Mouse (Mus musculus) c-Kit-positive CD71-positive TER-119-negative erythroid progenitor cells, embryonic 14.5 days (primary cell): ENCODE measurements around the gene Pkdcc.

ENCODE experiments used
- DNase-seq: peaks from one replicate; pipeline ENCODE4 v3.0.0-alpha.2; 2013; ENCODE audit warnings: low read depth

Gene Pkdcc

DNA sequence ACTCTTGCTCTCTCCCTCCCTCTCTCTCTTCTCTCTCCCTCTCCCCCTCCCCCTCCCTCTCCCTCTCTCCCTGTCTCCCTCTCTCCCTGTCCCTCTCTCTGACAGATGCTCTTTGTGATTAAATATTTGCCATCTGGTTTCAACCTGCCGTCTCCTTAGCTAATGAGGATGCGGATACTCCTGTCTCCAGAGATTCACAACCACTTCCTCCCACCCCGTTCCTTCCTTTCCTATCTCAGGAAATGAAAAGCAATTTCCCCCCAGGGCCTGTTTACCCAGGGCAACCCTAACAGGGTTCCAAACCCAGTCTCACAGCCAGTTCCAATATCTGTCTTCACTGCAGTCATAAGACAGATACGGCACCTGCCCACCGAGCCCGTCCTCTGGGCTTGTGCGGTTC, 31.0 kb downstream of the Pkdcc start:
- no peak for DNase-seq

DNA sequence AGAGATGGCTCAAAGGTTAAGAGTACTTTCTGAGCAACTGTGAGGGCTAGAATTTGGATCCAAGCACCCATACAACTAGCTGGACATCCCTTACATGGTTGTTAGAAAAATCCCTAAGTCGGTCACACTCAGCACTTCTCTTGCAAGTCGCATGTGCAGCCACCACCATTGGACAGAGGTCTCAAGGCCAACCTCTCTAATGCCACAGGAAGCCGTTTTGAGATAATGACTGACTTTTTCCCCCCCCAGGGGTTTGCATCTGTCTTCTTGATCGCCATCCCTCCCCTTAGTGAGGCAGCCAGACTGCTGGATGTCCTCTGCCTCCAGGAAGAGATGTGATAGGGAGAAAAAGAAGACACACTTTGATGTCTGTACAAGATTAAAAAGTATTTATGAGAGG, 32.1 kb downstream of the Pkdcc start:
- no peak for DNase-seq

DNA sequence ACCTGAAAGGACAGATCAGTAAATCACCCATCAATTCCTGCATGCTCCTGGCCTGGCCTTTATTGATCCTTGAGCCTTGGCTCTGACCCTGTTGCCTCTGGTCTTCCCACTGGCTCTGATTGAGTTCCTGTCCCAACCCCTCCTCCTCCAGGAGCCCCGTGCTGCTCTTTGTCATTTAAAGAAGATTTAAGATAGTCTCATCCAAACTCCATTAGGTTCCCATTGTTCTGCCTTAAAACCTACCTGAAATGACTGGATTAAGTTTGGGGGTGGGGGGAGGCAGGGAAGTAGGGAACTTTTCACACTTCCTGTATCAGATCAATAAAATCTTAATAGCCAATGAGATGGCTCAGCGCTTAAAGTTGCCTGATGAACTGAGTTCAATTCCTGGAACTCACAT, 33.4 kb downstream of the Pkdcc start:
- DNase-seq: no peak

DNA sequence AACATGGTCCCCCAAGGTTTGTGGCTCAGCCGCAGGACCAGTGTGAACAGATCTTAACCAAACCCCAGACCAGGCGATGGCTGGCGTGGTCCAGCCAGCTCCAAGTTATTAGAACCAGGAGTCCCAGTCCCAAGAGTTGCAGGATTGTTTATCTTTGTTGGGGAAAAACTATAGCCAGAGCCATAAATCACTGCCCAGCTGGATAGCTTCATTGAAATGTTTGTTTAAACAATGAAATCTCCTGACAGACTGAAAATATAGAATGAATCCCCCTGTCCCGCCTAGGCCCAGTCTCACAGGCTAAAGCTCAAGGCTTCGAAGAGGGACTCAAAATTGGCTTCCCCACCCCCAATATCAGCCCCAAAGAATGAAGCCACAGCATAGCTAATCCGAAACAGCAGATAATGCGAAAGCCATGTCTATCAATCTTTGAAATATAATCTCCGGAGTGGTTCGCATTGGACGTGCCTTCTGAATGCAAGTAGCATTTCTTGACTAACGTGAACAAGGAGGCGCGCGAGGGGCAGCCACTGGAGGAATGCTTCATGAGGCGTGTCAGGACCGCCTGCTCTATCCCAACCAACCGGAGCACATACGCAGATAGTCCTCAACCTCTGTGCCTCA, 35.9 kb downstream of the Pkdcc start:
- no peak for DNase-seq

DNA sequence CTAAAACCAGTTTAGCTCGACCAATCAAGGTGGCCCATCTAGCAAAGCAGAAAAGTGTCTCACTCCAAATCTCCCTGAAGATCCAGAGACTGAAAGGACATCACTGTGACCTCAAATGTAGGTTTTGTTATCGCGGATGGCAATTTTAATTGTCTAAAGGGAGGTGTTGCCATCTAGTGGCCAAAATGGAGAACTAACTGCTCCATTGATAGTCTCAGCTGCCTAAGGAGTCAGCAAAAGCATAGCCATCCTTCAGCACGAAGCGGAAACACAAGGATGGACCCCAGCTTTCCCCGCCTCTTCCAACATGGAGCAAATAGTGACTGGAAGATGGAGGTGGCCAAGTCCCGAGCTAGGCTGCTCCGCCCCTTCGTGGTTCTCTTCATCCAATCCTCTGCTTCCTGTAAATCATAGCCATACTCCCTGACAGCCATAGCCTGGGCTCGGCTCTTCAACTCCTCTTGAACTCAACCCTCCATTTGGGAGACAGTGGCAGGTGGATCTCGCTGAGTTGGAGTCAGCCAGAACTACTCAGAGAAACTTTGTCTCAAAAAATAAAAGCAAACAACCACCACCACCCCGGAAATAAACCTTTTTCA, 38.1 kb downstream of the Pkdcc start:
- DNase-seq: peak; percentile 25

DNA sequence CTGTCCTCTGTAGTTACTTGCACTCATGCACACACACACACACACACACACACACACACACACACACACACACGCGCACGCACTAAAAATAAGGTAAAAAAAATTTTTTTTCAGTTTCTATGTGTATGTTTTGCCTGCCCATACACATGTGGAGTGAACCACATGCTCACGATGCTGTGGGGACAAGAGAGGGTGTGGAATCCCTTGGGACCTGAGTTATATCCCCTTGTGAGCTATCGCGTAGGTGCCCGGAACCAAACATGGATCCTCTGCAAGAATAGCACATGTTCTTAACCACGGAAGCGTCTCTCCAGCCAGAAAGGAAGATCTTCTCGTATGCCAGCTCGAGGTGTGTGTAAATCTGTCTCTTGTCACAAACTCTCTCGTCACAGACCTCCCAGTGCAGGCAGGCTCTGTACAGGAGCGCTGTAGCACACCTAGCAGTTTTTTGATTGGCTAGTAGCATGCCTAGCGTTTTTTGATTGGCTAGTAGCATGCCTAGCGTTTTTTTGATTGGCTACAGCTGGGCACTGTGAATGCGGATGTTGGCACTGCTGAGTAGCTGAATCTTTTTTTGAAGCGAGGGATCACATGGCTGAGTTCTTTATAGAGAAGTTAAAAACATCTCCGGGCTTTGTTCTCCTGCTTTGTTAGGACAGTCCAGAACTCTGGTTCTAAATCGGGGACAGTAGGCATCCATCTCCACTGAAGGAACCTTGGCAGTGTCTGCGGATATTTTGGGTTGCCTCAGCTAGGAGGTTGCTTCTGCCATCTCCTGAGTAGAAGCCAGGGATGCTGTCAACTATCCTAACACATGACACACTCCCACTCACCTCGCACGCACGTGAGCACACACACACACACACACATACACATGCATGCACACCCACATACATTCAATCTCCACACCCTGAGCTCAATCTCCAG, 52.4 kb downstream of the Pkdcc start:
- peak; percentile 32 for DNase-seq

DNA sequence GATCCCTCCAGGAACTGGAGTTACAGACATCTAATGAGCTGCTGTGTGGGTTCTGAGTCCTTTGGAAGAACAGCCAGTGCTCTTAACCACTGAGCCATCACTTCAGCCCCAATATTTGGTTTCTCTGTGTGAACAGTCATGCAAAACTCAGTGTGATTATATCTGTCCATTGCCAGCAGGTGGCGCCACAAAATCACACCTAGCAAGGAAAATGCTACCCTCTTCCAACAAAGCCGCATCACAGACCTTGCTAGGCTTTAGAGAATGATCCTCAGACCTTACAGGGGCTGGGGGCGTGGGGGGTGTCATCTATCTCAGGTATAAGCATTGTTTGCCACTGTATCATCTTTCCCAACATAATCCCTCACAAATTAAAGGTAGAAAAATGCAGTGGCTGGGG, 56.4 kb downstream of the Pkdcc start:
- peak; percentile 64 for DNase-seq

DNA sequence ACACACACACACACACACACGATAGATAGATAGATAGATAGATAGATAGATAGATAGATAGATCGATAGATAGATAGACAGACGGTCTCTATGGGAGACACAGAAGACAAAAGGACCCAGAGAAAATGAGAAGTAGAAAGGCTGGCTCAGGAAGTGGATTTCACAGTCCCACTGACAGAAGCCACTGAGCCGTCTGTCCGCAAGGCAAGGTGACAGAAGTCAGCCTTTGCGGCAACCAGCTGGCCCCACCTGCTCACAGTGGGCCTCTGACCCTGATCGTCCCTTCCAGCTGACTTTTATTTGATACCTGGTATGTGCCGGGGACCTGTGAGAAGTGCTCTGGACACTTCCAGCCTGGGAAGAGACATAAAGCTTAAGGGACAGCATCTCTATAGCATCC, 57.5 kb downstream of the Pkdcc start:
- DNase-seq: no peak

DNA sequence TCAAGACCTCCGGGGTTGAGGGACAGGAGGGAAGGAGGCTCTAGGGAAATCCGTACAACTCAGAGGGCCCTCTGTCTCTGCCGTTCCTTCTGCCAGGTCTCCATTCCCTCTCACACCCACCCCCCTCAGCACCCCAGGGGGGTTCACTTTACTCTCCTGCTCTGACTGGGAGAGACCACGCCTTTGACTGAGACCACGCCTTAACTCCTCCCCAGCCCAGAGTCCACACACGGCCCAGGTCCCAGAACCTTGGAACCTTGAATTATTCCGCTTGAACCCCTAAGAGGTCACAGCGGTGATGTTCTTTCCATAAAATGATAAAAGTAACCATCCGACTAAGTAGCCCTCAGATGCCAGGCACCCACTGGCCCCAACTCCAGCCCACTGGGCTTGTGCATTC, 58.5 kb downstream of the Pkdcc start:
- no peak for DNase-seq

DNA sequence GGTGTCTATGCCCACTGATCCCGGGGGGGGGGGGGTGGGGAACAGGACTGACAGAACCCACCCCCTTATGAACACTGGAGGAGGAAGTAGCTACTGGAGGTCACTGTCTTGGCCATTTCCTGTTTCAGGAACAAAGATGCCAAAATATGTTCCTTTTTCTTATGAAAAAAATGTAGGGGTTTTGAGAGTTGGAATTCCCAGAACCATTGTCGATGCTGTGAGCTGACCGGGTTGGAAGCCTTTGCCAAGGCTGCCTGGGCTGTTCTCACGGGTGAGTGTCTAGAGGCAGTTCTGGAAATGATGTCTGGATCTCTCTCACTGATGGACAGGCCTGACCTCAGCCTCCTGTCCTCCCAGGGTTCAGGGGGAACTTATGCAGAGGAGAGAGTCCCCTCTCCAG, 59.0 kb downstream of the Pkdcc start:
- no peak for DNase-seq
